Mouse (Mus musculus) erythroblast, embryonic 14.5 days (primary cell): ENCODE results near the gene Gjb5.

Experiments
- GATA1 ChIP-seq: IDR thresholded peaks from 2 replicates; pipeline ENCODE4 v1.6.1; 2012; ENCODE audit warnings: low read length, inconsistent platforms, mixed read lengths
- TAL1 ChIP-seq: IDR thresholded peaks from 3 replicates; pipeline ENCODE4 v1.6.1; 2012; ENCODE audit warnings: low read length, inconsistent platforms, mixed read lengths

- no peak for TF ChIP-seq TAL1
- no peak for TF ChIP-seq GATA1
Observed at GRCm38 (mm10) chr4:127306915-127307314, 51.1 kb downstream of the Gjb5 start.
